Mouse (Mus musculus) lung, embryonic 16.5 days (tissue): ENCODE results near the gene Fgf2. TPM values are rescaled to one million over a fixed set of nuclear protein-coding genes. Genes with fewer than 3 reads are reported as not detected.

Experiments used
- ATAC-seq: fragments of 200-750 bp; cut with Nextera tagmentation; 2 replicates; pipeline ENCODE4 v1.8.0; 2017; ENCODE audit warnings: low read depth, mild to moderate bottlenecking, moderate library complexity
- H3K27ac ChIP-seq: fragments of 300-500 bp; sonication (generic); 2 replicates; pipeline ENCODE4 v1.5.1; 2014; ENCODE audit warnings: mild to moderate bottlenecking, control low read depth, low read length
- H3K27me3 ChIP-seq: fragments of 300-500 bp; sonication (generic); 2 replicates; pipeline ENCODE4 v1.6.1; 2014; ENCODE audit warnings: low read depth, low read length, mixed read lengths; ENCODE audit not compliant: control insufficient read depth, insufficient read depth
- H3K36me3 ChIP-seq: fragments of 300-500 bp; sonication (generic); 2 replicates; pipeline ENCODE4 v1.6.1; 2014; ENCODE audit warnings: low read length; ENCODE audit not compliant: control insufficient read depth, insufficient read depth
- H3K4me1 ChIP-seq: fragments of 300-500 bp; sonication (generic); replicated peaks from 2 replicates; pipeline ENCODE4 v1.6.1; 2014; ENCODE audit warnings: low read length, mixed read lengths; ENCODE audit not compliant: control insufficient read depth, insufficient read depth
- H3K4me2 ChIP-seq: fragments of 300-500 bp; sonication (generic); 2 replicates; pipeline ENCODE4 v1.6.1; 2014; ENCODE audit warnings: low read depth, low read length, control low read depth
- H3K4me3 ChIP-seq: fragments of 300-500 bp; sonication (generic); 2 replicates; pipeline ENCODE4 v1.5.1; 2014; ENCODE audit warnings: mild to moderate bottlenecking, low read length, control low read depth
- H3K9ac ChIP-seq: fragments of 300-500 bp; sonication (generic); 2 replicates; pipeline ENCODE4 v1.6.1; 2014; ENCODE audit warnings: low read length, control low read depth
- H3K9me3 ChIP-seq: fragments of 300-500 bp; sonication (generic); 2 replicates; pipeline ENCODE4 v1.6.1; 2016; ENCODE audit warnings: low read length; ENCODE audit not compliant: control insufficient read depth
- WGBS: fragments of 180-500 bp; shearing (Covaris S2); extraction: QIAGEN DNeasy Blood & Tissue Kit; methylation state at CpG from one replicate; pipeline ENCODE4 v1.1.7; 2014; 5-methylcytosine and 5-hydroxymethylcytosine counted together
- polyA plus RNA-seq: library from polyadenylated mRNA; unstranded; fragments of >200 nt; fragmentation: Nextera tagmentation; extraction: Ambion mirVana; gene quantifications from 2 replicates; pipeline ENCODE4 v1.2.1, GENCODE M21; 2015

Gene Fgf2
- polyA plus RNA-seq, 1 experiment from 2014 or later = 2.8 TPM

GRCm38 (mm10) chr3:37324310-37324709 lies 23.8 kb upstream of the Fgf2 start:
- 30% methylated on average over 3 of the region's 3 CpGs for WGBS
- H3K36me3 ChIP-seq = peaks cover 15% of the 10 kb centered on the region
- H3K9me3 ChIP-seq = no peaks in the 10 kb centered on the region
- ATAC-seq = peak; percentile 53
- H3K27ac ChIP-seq = no peak overlapping the region
- no peak overlapping the region for H3K4me2 ChIP-seq
- H3K27me3 ChIP-seq = no peaks in the 10 kb centered on the region
- H3K9ac ChIP-seq = no peak overlapping the region
- peaks cover 9% of the 10 kb centered on the region for H3K4me1 ChIP-seq
- no peak overlapping the region for H3K4me3 ChIP-seq

GRCm38 (mm10) chr3:37325317-37326112 lies 22.6 kb upstream of the Fgf2 start:
- H3K27ac ChIP-seq = peak overlapping the region; percentile 10; the same call in 1 of the 2 replicates
- no peak overlapping the region for H3K4me3 ChIP-seq
- peak; percentile 37; the same call in 1 of the 2 replicates for ATAC-seq
- no peaks in the 10 kb centered on the region for H3K27me3 ChIP-seq
- peaks cover 9% of the 10 kb centered on the region for H3K4me1 ChIP-seq
- 59% methylated on average over 5 of the region's 5 CpGs for WGBS
- H3K9me3 ChIP-seq = no peaks in the 10 kb centered on the region
- H3K36me3 ChIP-seq = peaks cover 7% of the 10 kb centered on the region
- H3K4me2 ChIP-seq = no peak overlapping the region
- no peak overlapping the region for H3K9ac ChIP-seq

DNA sequence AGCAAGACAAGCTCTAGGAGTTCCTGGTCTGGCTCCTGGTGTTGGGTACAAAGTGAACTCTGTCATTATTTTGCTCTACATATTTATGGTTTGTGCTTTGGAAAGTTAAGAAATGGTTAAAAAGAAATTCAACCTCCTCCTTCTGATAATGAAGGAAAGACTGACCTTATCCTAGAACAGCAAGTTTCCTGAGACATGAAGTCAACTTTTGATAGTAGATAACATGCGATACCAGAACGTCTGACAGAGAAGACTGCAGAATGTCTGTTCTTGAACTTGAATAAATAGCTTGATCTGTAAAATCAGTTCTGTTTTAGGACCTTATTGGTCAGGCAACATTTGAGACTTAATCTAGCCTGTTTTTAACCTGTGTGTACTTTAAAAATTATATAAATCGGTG lies 21.5 kb upstream of the Fgf2 start:
- H3K27ac ChIP-seq = no peak overlapping the region
- peaks cover 9% of the 10 kb centered on the region for H3K4me1 ChIP-seq
- no peaks in the 10 kb centered on the region for H3K9me3 ChIP-seq
- no peaks in the 10 kb centered on the region for H3K27me3 ChIP-seq
- no peak overlapping the region for H3K9ac ChIP-seq
- H3K4me3 ChIP-seq = no peak overlapping the region
- no peak for ATAC-seq
- no peaks in the 10 kb centered on the region for H3K36me3 ChIP-seq
- 84% methylated on average over 3 of the region's 3 CpGs for WGBS
- no peak overlapping the region for H3K4me2 ChIP-seq

DNA sequence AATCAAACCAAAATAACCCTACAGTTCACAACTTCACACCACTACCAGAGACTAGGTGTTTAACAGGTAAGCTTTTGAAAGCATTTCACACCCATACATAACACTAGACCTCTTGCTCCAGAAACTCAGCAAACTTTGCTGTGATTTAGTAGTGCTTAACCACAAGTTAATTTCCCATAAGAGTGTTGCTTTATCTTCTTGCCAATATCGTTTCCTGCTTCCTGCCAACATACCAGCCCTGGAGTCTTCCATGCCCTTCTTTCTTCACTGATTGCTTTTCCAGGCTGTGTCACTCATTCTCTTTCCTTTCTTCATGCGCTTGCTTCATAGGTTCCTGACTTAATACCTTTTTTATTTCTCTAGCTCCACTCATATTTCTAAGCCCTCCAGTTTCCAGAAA lies 19.7 kb upstream of the Fgf2 start:
- 62% methylated on average over 2 of the region's 2 CpGs for WGBS
- no peaks in the 10 kb centered on the region for H3K27me3 ChIP-seq
- no peak for ATAC-seq

GRCm38 (mm10) chr3:37329963-37330362 lies 18.2 kb upstream of the Fgf2 start:
- Histone ChIP-seq H3K9me3 (no peaks in the 10 kb centered on the region), H3K4me1 (peaks cover 9% of the 10 kb centered on the region), H3K4me3 (no peak overlapping the region), H3K27me3 (no peaks in the 10 kb centered on the region), H3K9ac (no peak overlapping the region), H3K27ac (no peak overlapping the region), H3K4me2 (no peak overlapping the region), H3K36me3 (no peaks in the 10 kb centered on the region)
- no peak for ATAC-seq
- WGBS = 79% methylated on average over 1 of the region's 1 CpGs

More for the DNA sequence above, 19.7 kb upstream of the Fgf2 start:
- Histone ChIP-seq H3K27ac (no peak overlapping the region), H3K4me3 (no peak overlapping the region), H3K9me3 (no peaks in the 10 kb centered on the region), H3K36me3 (no peaks in the 10 kb centered on the region), H3K9ac (no peak overlapping the region), H3K4me2 (no peak overlapping the region), H3K4me1 (peaks cover 9% of the 10 kb centered on the region)

DNA sequence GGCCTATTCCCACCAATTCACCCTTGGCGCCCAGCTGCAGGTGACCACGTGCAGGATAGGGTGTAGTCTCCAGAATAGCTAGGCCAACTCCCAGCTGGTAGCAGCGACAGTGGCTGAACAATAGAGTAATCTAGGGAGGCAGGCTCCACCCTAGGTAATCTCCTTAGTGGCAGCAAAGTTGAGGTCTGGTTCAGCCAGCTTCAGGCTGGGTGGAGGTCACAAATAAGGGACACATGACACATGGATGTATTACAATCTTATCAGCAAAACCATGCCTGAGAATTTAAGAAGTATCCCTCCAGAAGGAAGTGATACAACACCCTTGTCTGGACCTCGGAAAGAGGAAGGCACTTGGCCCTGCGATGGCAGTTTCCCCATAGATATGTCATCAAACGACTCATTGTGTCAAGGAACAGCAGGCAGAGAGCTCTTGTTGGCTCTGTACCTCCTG lies 16.1 kb upstream of the Fgf2 start:
- Histone ChIP-seq H3K4me2 (no peak overlapping the region), H3K4me3 (no peak overlapping the region), H3K9me3 (no peaks in the 10 kb centered on the region), H3K27ac (no peak overlapping the region), H3K36me3 (no peaks in the 10 kb centered on the region), H3K27me3 (no peaks in the 10 kb centered on the region), H3K9ac (no peak overlapping the region), H3K4me1 (peaks cover 2% of the 10 kb centered on the region; the same call in 1 of the 2 replicates)
- WGBS = 50% methylated on average over 6 of the region's 6 CpGs
- ATAC-seq = no peak

- Histone ChIP-seq H3K9ac (no peak overlapping the region), H3K9me3 (no peaks in the 10 kb centered on the region), H3K36me3 (no peaks in the 10 kb centered on the region), H3K27ac (no peak overlapping the region), H3K4me3 (no peak overlapping the region), H3K27me3 (no peaks in the 10 kb centered on the region), H3K4me1 (no peaks in the 10 kb centered on the region), H3K4me2 (no peak overlapping the region)
- 87% methylated on average over 4 of the region's 4 CpGs for WGBS
- ATAC-seq = no peak
Measured at GRCm38 (mm10) chr3:37334053-37334452, 14.1 kb upstream of the Fgf2 start.

GRCm38 (mm10) chr3:37341110-37341509 lies 7.0 kb upstream of the Fgf2 start:
- ATAC-seq = no peak
- 61% methylated on average over 5 of the region's 5 CpGs for WGBS
- H3K27ac ChIP-seq = no peak overlapping the region

GRCm38 (mm10) chr3:37342811-37343210 lies 5.3 kb upstream of the Fgf2 start:
- no peak overlapping the region for H3K27ac ChIP-seq
- no peak overlapping the region for H3K4me2 ChIP-seq
- H3K4me3 ChIP-seq = no peak overlapping the region
- ATAC-seq = no peak
- H3K9me3 ChIP-seq = no peaks in the 10 kb centered on the region
- H3K27me3 ChIP-seq = peaks cover 4% of the 10 kb centered on the region; the same call in 1 of the 2 replicates
- 36% methylated on average over 5 of the region's 5 CpGs for WGBS
- H3K4me1 ChIP-seq = peaks cover 2% of the 10 kb centered on the region
- H3K9ac ChIP-seq = no peak overlapping the region
- no peaks in the 10 kb centered on the region for H3K36me3 ChIP-seq

More at GRCm38 (mm10) chr3:37341110-37341509, 7.0 kb upstream of the Fgf2 start:
- Histone ChIP-seq H3K36me3 (no peaks in the 10 kb centered on the region), H3K4me1 (no peaks in the 10 kb centered on the region; the same call in 1 of the 2 replicates), H3K9me3 (no peaks in the 10 kb centered on the region), H3K4me2 (no peak overlapping the region), H3K4me3 (no peak overlapping the region), H3K27me3 (no peaks in the 10 kb centered on the region), H3K9ac (no peak overlapping the region)
